Mouse (Mus musculus) gastrocnemius, adult 2 months (tissue): Measurements from ENCODE around the gene Hist1h3c. TPM values are rescaled to one million over a fixed set of nuclear protein-coding genes. Genes with fewer than 3 reads are reported as not detected.
A peak's percentile ranks its signal among the peaks of the same experiment; 100 is the strongest.

ENCODE experiments used
- DNase-seq: peaks from one replicate; pipeline ENCODE4 v3.0.0; 2022
- H3K27ac ChIP-seq: fragments of 200-600 bp; 2 replicates; pipeline ENCODE4 v1.8.1; 2022; ENCODE audit warnings: mild to moderate bottlenecking
- H3K4me3 ChIP-seq: fragments of 200-600 bp; 2 replicates; pipeline ENCODE4 v1.8.1; 2022; ENCODE audit warnings: mild to moderate bottlenecking, moderate library complexity
- CTCF ChIP-seq: fragments of 200-600 bp; IDR thresholded peaks from 2 replicates; pipeline ENCODE4 v1.8.1; 2022; ENCODE audit warnings: antibody characterized with exemption, mild to moderate bottlenecking, moderate library complexity
- intact Hi-C: fragments of 180-260 bp; cut with DNase I; formaldehyde crosslinking; loops from one replicate; pipeline ENCODE4 v1.15.1; 2025
- total RNA-seq, 2 experiments: library from RNA; stranded (reverse); gene quantifications; 2 replicates each; pipeline ENCODE4 v1.2.3; 2021

The Hist1h3c gene
- total RNA-seq, 2 experiments from 2014 or later, result not detected

- H3K27ac ChIP-seq, result no peak overlapping the region
- no peak for DNase-seq
- H3K4me3 ChIP-seq, result peak overlapping the region; percentile 70
- TF ChIP-seq CTCF, result no peak
- intact Hi-C loops, result loop anchor here (5.0 kb wide), 2 partner anchors 162 to 1702 kb away; partner anchors contain the start of genes Hist1h2ag, Hist1h2bj, Hist1h4d and Hist1h4i
Observed at GRCm38 (mm10) chr13:23744421-23745380, 701 bp downstream of the Hist1h3c start.

GRCm38 (mm10) chr13:23743963-23744362 is 1.4 kb downstream of the Hist1h3c start:
- TF ChIP-seq CTCF, result no peak
- Histone ChIP-seq H3K4me3 (no peak overlapping the region), H3K27ac (no peak overlapping the region)
- no peak for DNase-seq
- intact Hi-C loops, result no loop called here

DNA sequence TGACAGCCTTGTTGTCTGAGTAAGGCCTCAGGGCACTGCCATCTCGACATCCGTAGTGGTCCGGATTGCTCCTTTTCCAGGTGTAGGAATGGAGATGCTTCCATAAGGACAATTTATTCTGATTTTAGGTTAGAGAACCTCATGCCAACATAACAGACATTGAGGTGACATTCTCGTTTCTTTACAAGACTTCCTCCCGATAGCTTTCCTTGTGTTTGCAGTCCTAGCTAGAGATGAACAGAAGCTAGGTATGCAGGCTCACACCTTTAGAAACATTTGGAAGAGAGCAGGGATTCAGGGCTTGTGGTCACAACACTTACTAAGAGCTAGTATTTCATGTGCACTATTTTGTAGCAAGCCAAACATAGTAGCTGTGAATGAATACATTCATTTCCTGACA is 2.2 kb downstream of the Hist1h3c start:
- no peak overlapping the region for H3K27ac ChIP-seq
- no peak overlapping the region for H3K4me3 ChIP-seq
- DNase-seq, result no peak
- no peak for TF ChIP-seq CTCF
- intact Hi-C loops, result no loop called here

DNA sequence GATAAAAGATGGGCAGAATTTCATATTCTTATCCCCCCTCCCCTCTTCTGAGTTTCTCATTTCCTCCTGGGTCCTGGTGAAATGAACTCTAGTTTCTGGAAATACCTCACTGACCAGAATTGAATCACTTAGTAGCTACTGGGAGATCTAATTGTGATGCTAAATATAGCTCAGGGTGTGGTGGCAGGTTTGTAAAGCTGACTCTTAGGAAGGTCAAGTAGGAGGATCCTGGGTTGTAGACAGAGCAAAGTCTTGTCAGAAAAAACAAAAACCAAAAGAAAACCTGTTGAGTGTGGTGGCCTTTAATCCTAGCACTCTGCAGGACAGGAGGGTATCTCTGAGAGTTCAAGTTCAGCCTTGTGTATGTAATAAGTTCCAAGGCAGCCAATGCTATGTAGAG is 3.4 kb downstream of the Hist1h3c start:
- no peak overlapping the region for H3K27ac ChIP-seq
- no peak for TF ChIP-seq CTCF
- intact Hi-C loops, result no loop called here
- no peak for DNase-seq
- H3K4me3 ChIP-seq, result no peak overlapping the region

- H3K4me3 ChIP-seq, result peak overlapping the region; percentile 96
- intact Hi-C loops, result no loop called here
- TF ChIP-seq CTCF, result no peak
- DNase-seq, result no peak
- H3K27ac ChIP-seq, result peak overlapping the region; percentile 96
Observed at GRCm38 (mm10) chr13:23740910-23741309, 4.5 kb downstream of the Hist1h3c start.

DNA sequence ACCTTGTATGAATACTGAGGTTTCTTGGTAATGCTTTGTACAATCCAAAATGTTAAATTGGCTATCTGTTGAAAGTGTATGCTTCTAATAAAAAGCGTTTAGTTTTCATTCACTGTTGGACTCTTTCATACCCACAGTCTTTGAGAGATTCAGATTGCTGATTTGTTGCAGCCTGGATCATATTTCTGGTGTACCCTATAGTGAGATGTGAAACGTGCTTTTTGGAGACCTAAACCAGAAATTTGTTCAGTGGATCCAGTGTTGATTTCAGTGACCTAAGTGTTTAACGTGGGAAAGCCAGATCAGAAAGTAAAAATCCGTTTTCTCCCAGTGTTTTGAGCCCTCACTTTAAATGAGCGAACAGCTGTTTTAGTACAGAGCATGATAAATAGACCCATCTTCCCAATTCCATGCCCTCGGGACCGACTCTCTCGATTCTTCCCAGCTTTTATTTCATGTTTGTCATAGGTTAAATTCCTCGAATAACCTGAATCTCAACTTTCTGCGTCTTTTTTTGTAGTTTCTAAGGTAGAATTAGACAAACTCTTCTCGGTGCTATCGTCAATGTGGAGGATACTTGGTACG is 5.1 kb downstream of the Hist1h3c start:
- no peak for DNase-seq
- no peak for TF ChIP-seq CTCF
- intact Hi-C loops, result no loop called here
- H3K27ac ChIP-seq, result peak overlapping the region; percentile 96
- peak overlapping the region; percentile 96 for H3K4me3 ChIP-seq

GRCm38 (mm10) chr13:23739922-23740252 is 5.5 kb downstream of the Hist1h3c start:
- no peak for TF ChIP-seq CTCF
- no peak for DNase-seq
- intact Hi-C loops, result loop anchor here (2.0 to 10.0 kb wide), 4 partner anchors 55 to 308 kb away; partner anchors contain the start of genes Hist1h1e, Hist1h2ac, Hist1h2bc and Hist1h3e
- peak overlapping the region; percentile 96 for H3K4me3 ChIP-seq
- peak overlapping the region; percentile 96 for H3K27ac ChIP-seq

- intact Hi-C loops, result loop anchor here (2.0 to 10.0 kb wide), 4 partner anchors 54 to 307 kb away; partner anchors contain the start of genes Hist1h1e, Hist1h2ac, Hist1h2bc and Hist1h3e
- no peak for TF ChIP-seq CTCF
- H3K4me3 ChIP-seq, result peak overlapping the region; percentile 96
- H3K27ac ChIP-seq, result peak overlapping the region; percentile 96
- peak; percentile 95 for DNase-seq
Observed at GRCm38 (mm10) chr13:23739069-23739921, 6.1 kb downstream of the Hist1h3c start.

- DNase-seq, result peak; percentile 92
- peak within 1 kb of the TSS; percentile 96 for H3K27ac ChIP-seq
- no peak; the same call in 1 of the 2 replicates for TF ChIP-seq CTCF
- peak within 1 kb of the TSS; percentile 96 for H3K4me3 ChIP-seq
- intact Hi-C loops, result loop anchor here (2.0 to 10.0 kb wide), 4 partner anchors 54 to 306 kb away; partner anchors contain the start of genes Hist1h1e, Hist1h2ac, Hist1h2bc and Hist1h3e
Observed at GRCm38 (mm10) chr13:23738677-23739068, 6.7 kb downstream of the Hist1h3c start, which contains the start of gene Hist1h1c. Hist1h1c (plus strand) TSS chr13:23738808.

DNA sequence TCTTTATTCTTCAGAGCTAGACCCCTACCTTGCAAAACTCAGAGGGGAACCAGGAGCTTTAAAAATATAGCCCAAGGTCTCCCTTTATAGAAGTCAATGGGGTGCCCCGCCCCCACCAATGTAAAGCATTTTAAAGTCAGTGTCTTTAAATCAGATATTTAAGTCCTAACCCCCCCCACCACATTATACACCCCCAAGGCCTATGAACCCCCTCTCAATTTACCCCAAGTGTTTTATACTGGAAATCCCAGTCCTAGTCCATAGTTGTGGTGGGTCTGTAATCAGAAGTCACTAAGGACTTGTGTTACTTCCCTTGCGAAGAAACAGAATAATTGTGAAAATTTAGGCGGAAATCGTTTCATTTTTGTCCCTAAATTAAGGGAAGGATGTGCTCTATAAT is 7.4 kb downstream of the Hist1h3c start:
- peak overlapping the region; percentile 96 for H3K4me3 ChIP-seq
- no peak for DNase-seq
- H3K27ac ChIP-seq, result peak overlapping the region; percentile 96
- intact Hi-C loops, result loop anchor here (2.0 to 10.0 kb wide), 4 partner anchors 53 to 306 kb away; partner anchors contain the start of genes Hist1h1e, Hist1h2ac, Hist1h2bc and Hist1h3e
- TF ChIP-seq CTCF, result no peak

- no peak for TF ChIP-seq CTCF
- no peak overlapping the region for H3K4me3 ChIP-seq
- H3K27ac ChIP-seq, result no peak overlapping the region
- DNase-seq, result no peak
- intact Hi-C loops, result loop anchor here (5.0 to 10.0 kb wide), 3 partner anchors 52 to 305 kb away; partner anchors contain the start of genes Hist1h2ac, Hist1h2bc and Hist1h3e
Observed at GRCm38 (mm10) chr13:23737091-23737490, 8.3 kb downstream of the Hist1h3c start.
